Mouse (Mus musculus) megakaryocyte, embryonic 14.5 days (primary cell): ENCODE results near the gene Swi5.

Experiments used
- FLI1 ChIP-seq: IDR thresholded peaks from 2 replicates; pipeline ENCODE4 v1.6.1; 2012; ENCODE audit warnings: low read length, inconsistent platforms, mixed read lengths
- GATA1 ChIP-seq: IDR thresholded peaks from 3 replicates; pipeline ENCODE4 v1.6.1; 2012; ENCODE audit warnings: mixed read lengths, low read length, inconsistent platforms, borderline replicate concordance

DNA sequence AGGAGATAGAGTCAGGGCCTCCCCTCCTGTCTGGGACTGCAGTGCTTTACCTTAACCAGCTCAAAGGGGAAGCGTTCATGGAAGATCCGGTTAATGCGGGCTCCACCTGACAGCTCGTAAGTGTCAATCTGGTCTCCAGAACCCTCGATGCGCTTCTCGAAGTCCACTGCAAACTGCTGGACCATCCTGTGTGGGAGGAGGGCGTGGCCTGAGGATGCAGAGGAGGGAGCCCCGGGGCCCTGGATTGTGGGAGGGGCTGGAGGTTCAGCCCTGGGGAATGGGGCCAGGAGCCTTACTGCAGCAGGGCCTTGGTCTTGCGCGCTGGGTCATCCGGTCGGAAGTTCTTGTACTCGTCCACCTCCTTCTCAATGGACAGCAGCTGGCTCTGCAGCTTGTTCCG, 48.0 kb upstream of the Swi5 start:
- TF ChIP-seq GATA1: no peak
- no peak for TF ChIP-seq FLI1
